Mouse (Mus musculus): ENCODE measurements around the gene Erbb3. TPM values are rescaled to one million over a fixed set of nuclear protein-coding genes. Genes with fewer than 3 reads are reported as not detected.
"Not testable (repeated sequence)": the region's sequence is repeated elsewhere in the genome, so short reads cannot be mapped to it uniquely, and the experiment has no call there.

Erbb3 gene
- polyA plus RNA-seq, 1 experiment from 2014 or later = 14.8 TPM

DNA sequence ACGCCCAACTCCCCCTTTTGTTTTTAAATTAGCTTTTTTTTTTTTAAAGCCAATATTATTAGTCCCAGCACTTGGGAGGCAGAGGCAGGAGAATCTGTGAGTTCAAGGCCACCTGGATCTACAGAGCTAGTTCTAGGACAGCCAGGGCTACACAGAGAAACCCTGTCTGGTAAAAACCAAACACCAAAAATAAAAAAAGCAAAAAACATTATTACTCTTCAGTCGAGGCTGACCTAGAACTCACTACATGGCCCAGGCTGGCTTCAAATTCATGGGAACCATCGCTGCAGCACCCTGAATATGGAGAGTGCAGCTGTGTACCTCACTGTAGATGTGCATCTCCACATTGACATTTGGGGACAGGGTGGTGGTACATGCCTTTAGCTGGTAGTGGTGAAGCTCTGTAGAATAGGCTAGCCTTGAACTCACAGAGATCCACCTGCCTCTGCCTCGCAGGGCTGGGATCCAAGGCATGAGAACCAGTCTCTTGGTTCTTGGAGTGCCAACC lies 33.7 kb upstream of the Erbb3 start:
- not testable (repeated sequence) for ATAC-seq (ENCODE audit: insufficient number of reproducible peaks, insufficient read depth, low FRiP score, low TSS enrichment, low read depth); H3K9me3 ChIP-seq; H3K4me2 ChIP-seq; H3K9ac ChIP-seq; H3K27ac ChIP-seq; H3K4me3 ChIP-seq; H3K4me1 ChIP-seq; H3K27me3 ChIP-seq
- 82% methylated on average over 4 of the region's 4 CpGs for WGBS
- H3K36me3 ChIP-seq = peaks cover 29% of the 10 kb centered on the region

DNA sequence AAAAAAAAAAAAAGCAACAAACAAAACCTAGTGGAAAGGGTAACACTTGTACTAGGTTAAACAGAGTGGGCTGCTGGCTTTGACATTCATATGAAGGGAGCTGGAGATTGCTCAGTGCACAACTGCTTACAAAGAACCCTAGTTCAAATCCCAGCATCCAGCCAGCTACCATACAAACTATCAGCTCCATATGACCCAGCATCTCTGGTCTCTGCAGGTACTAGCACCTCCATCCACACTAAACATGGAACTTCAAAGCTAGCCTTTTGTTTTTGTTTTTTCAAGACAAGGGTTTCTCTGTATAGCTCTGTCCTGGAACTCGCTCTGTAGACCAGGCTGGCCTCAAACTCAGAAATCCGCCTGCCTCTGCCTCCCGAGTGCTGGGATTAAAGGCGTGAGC lies 33.2 kb upstream of the Erbb3 start:
- Histone ChIP-seq H3K9me3 (no peaks in the 10 kb centered on the region), H3K27me3 (no peaks in the 10 kb centered on the region), H3K4me2 (no peak overlapping the region), H3K4me3 (no peak overlapping the region), H3K27ac (no peak overlapping the region), H3K4me1 (peaks cover 6% of the 10 kb centered on the region), H3K36me3 (peaks cover 29% of the 10 kb centered on the region), H3K9ac (no peak overlapping the region)
- no peak for ATAC-seq (ENCODE audit: insufficient number of reproducible peaks, insufficient read depth, low FRiP score, low TSS enrichment, low read depth)
- WGBS = 87% methylated on average over 4 of the region's 4 CpGs

DNA sequence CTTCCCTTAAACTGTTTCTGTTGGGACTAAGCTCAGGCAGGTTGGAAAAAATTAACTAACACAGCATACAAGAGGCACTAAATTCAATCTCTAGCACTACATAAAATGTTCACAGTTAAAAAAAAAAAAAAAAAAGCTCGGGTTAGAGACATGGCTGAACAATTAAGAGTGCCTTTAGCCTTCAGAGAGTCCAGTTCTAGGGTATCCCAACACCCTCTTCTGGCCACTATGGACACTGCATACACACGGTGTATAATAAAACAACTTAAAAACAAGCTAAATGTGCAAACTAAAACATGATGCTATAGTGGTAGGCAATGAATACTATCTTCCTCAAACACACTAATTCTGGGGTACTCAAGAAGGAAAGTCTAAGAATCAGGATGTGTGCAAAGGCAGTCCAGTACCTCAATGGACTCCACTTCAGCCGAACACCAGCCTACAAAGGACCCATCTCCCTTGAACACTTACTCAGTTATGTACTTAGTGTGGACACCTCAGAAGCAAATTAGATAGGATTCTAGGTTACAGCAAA lies 32.6 kb upstream of the Erbb3 start:
- peaks cover 29% of the 10 kb centered on the region for H3K36me3 ChIP-seq
- no peak for ATAC-seq (ENCODE audit: insufficient number of reproducible peaks, insufficient read depth, low FRiP score, low TSS enrichment, low read depth)
- no peaks in the 10 kb centered on the region for H3K27me3 ChIP-seq
- H3K9ac ChIP-seq = no peak overlapping the region
- H3K4me2 ChIP-seq = no peak overlapping the region
- H3K27ac ChIP-seq = no peak overlapping the region
- H3K9me3 ChIP-seq = no peaks in the 10 kb centered on the region
- WGBS = 70% methylated on average over 3 of the region's 3 CpGs
- H3K4me3 ChIP-seq = no peak overlapping the region
- H3K4me1 ChIP-seq = peaks cover 6% of the 10 kb centered on the region

DNA sequence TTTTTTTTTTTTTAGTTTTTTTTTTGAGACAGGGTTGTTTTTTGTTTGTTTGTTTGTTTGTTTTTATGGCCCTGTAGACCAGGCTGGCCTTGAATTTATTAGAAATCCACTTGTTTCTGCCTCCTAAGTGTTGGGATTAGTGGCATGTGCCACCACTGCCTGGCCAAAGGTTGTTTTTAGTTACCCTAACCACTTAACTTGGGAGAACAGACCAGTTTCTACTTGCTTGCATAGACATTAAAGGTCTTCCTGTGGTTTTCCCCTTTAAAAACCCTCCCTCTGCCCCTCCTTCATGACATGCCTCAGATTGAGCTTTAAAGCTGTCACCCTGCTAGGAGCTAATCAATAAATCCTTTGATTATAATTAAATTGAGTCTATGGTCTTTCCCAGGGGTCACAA lies 30.8 kb upstream of the Erbb3 start:
- Histone ChIP-seq H3K4me1 (peaks cover 3% of the 10 kb centered on the region), H3K4me3 (no peak overlapping the region)
- no peak for ATAC-seq (ENCODE audit: insufficient number of reproducible peaks, insufficient read depth, low FRiP score, low TSS enrichment, low read depth)

DNA sequence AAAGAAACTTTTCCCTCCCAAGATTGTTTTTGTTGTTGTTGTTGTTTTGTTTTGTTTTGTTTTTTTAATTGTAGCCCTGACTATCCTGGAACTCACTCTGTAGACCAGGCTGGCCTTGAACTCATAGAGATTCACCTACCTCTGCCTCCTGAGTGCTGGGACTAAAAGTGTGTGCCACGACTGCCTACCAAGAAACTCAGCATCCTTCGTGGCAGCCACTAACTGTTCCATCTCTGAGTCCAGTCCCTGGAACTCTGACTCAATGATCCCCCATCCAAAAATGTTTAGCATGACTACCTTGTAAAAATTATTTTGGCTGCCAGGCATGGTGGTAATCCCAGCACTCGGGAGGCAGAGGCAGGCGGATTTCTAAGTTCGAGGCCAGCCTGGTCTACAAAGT lies 29.7 kb upstream of the Erbb3 start:
- H3K27ac ChIP-seq; H3K4me3 ChIP-seq; H3K4me1 ChIP-seq; H3K9me3 ChIP-seq; H3K9ac ChIP-seq; H3K27me3 ChIP-seq; ATAC-seq (ENCODE audit: insufficient number of reproducible peaks, insufficient read depth, low FRiP score, low TSS enrichment, low read depth); H3K4me2 ChIP-seq: not testable (repeated sequence)
- peaks cover 15% of the 10 kb centered on the region for H3K36me3 ChIP-seq
- 88% methylated on average over 5 of the region's 5 CpGs for WGBS

More for the DNA sequence above, 30.8 kb upstream of the Erbb3 start:
- Histone ChIP-seq H3K27ac (no peak overlapping the region), H3K4me2 (no peak overlapping the region), H3K36me3 (peaks cover 26% of the 10 kb centered on the region), H3K9ac (no peak overlapping the region), H3K27me3 (no peaks in the 10 kb centered on the region), H3K9me3 (no peaks in the 10 kb centered on the region)

DNA sequence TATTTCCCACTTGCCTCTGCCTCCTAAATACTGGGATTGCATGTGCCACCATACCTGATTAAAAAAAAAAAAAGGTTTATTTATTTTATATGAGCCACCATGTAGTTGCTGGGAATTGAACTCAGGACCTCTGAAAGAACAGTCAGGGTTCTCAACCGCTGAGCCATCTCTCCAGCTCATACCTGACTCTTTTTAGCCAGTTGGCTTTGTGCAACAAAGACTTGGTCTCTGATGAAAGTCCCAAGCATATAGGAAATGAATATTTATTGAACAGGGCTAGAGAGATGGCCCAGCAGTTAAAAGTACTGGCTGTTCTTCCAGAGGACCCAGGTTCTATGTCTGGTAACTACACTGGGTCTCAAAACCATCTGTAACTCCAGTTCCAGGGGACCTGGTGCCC lies 29.1 kb upstream of the Erbb3 start:
- Histone ChIP-seq H3K4me2 (no peak overlapping the region), H3K36me3 (peaks cover 10% of the 10 kb centered on the region), H3K27me3 (no peaks in the 10 kb centered on the region), H3K27ac (no peak overlapping the region), H3K4me3 (no peak overlapping the region), H3K9ac (no peak overlapping the region), H3K9me3 (no peaks in the 10 kb centered on the region), H3K4me1 (no peaks in the 10 kb centered on the region)
- 90% methylated on average over 1 of the region's 1 CpGs for WGBS
- no peak for ATAC-seq (ENCODE audit: insufficient number of reproducible peaks, insufficient read depth, low FRiP score, low TSS enrichment, low read depth)

DNA sequence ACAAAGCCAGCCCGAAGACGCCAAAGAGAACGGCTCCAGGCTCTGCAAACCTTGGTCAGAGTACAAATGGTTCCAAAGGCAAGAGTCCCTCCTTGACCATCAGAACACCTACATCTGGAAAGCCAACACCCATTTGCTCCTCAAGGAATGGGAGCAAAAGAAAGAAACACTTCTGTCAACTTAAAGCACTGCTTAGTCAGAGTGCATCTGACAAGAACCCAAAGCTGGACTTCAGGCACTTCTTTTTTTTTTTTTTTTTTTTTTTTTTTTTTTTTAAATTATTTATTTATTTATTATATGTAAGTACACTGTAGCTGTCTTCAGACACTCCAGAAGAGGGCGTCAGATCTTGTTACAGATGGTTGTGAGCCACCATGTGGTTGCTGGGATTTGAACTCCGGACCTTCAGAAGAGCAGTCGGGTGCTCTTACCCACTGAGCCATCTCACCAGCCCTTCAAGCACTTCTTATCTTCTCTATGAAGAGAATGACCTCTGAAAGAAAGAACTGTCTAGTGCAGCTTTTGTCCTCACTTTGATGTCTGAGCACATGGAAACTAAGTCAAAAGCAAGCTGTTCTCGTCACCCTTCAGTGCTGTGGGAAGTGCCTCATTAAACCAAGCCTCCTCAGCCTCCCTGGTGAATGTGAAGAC lies 26.5 kb upstream of the Erbb3 start:
- not testable (repeated sequence) for H3K27me3 ChIP-seq; H3K27ac ChIP-seq; H3K36me3 ChIP-seq; H3K9me3 ChIP-seq; H3K4me1 ChIP-seq; ATAC-seq (ENCODE audit: insufficient number of reproducible peaks, insufficient read depth, low FRiP score, low TSS enrichment, low read depth); H3K4me2 ChIP-seq; H3K9ac ChIP-seq; H3K4me3 ChIP-seq
- WGBS = 90% methylated on average over 6 of the region's 7 CpGs

DNA sequence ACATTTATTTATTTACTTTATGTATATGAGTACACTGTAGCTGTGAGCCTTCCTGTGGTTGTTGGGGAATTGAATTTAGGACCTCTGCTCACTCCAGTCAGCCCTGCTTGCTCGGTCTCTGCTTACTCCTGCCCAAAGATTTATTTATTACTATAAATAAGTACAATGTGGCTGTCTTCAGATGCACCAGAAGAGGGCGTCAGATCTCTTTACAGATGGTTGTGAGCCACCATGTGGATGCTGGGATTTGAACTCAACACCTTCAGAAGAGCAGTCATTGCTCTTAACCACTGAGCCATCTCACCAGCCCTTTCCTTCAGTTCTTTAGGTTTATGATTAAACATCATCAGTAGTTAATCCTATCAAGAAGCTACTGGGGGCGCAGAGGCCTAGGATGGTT lies 25.5 kb upstream of the Erbb3 start:
- Histone ChIP-seq H3K4me2 (no peak overlapping the region), H3K36me3 (no peaks in the 10 kb centered on the region), H3K9me3 (no peaks in the 10 kb centered on the region), H3K27ac (no peak overlapping the region), H3K4me1 (no peaks in the 10 kb centered on the region), H3K9ac (no peak overlapping the region), H3K27me3 (no peaks in the 10 kb centered on the region), H3K4me3 (no peak overlapping the region)
- WGBS = 61% methylated on average over 3 of the region's 3 CpGs
- ATAC-seq (ENCODE audit: insufficient number of reproducible peaks, insufficient read depth, low FRiP score, low TSS enrichment, low read depth) = no peak

DNA sequence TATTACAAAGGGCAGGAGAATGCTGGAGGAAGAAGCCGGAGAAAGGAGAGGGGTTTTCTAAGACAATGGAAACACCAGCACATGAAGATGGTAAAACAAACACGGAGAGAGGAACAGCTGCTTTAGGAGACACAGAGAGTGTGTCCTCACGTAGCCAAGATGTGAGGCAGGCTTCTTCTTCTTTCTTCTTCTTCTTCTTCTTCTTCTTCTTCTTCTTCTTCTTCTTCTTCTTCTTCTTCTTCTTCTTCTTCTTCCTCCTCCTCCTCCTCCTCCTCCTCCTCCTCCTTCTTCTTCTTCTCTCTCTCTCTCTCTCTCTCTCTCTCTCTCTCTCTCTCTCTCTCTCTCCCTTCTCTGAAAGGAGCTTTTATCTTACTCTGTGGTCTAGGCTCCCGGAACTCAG lies 24.4 kb upstream of the Erbb3 start:
- 74% methylated on average over 4 of the region's 4 CpGs for WGBS
- not testable (repeated sequence) for H3K4me3 ChIP-seq; H3K36me3 ChIP-seq; H3K4me1 ChIP-seq; H3K27me3 ChIP-seq; H3K4me2 ChIP-seq; H3K9me3 ChIP-seq; H3K27ac ChIP-seq; ATAC-seq (ENCODE audit: insufficient number of reproducible peaks, insufficient read depth, low FRiP score, low TSS enrichment, low read depth); H3K9ac ChIP-seq

DNA sequence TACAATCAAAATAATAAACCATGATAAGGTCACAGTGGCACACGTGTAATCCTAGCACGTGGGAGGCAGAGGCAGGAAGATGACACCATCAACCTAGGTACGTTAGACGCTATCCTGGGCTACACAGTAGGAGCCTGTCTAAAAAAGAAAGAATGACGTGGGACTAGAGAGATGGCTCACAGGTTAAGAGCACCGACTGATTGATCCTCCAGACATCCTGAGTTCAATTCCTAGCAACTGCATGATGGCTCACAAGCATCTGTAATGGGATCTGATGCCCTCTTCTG lies 23.6 kb upstream of the Erbb3 start:
- no peak for ATAC-seq (ENCODE audit: insufficient number of reproducible peaks, insufficient read depth, low FRiP score, low TSS enrichment, low read depth)
- Histone ChIP-seq H3K4me3 (no peak overlapping the region), H3K36me3 (no peaks in the 10 kb centered on the region), H3K27me3 (no peaks in the 10 kb centered on the region), H3K9ac (no peak overlapping the region), H3K4me2 (0 out of 2 replicates have a peak overlapping the region, but pooled peaks have one; percentile 33), H3K4me1 (no peaks in the 10 kb centered on the region), H3K27ac (no peak overlapping the region), H3K9me3 (no peaks in the 10 kb centered on the region)
- WGBS = 39% methylated on average over 6 of the region's 6 CpGs

DNA sequence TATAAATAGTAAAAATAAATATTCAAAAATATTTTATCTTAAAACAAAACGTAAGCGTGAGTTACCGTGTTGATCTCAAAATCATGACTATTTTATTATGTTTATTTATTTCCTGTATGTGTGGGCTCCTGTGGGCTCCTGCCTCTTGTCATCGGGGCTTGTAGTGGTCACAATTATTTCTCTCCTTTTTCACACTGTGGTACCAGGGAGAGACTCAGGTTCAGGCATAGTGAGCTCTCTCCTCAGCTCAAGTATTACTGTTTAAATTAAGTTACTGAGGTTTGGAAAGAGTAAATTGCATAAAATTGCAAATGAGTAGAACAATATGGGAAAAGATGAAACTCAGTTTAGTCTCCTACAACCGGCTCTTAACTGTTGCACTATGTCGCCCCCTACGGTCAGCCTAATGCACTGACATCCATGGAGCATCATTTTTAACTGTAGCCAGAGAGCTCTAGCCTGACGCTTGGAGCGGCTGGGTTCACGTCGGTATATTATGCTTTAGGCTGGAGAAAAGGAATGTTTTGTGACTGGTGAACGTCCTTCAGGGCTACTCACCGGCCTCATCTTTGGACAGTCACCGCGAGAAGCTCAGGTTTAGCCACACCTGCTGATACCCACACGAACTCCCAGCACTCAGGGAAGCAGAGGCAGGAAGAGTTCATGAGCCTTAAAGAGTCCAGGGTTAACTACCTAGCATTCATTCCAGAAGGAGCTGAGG lies 23.1 kb upstream of the Erbb3 start:
- Histone ChIP-seq H3K4me3 (no peak overlapping the region), H3K4me1 (no peaks in the 10 kb centered on the region), H3K27ac (no peak overlapping the region), H3K4me2 (peak overlapping the region; percentile 33; the same call in 1 of the 2 replicates), H3K27me3 (no peaks in the 10 kb centered on the region), H3K9me3 (no peaks in the 10 kb centered on the region), H3K36me3 (no peaks in the 10 kb centered on the region), H3K9ac (no peak overlapping the region)
- 0 out of 2 replicates have a peak, but pooled peaks have one; percentile 59 for ATAC-seq (ENCODE audit: insufficient number of reproducible peaks, insufficient read depth, low FRiP score, low TSS enrichment, low read depth)
- 13% methylated on average over 16 of the region's 16 CpGs for WGBS

DNA sequence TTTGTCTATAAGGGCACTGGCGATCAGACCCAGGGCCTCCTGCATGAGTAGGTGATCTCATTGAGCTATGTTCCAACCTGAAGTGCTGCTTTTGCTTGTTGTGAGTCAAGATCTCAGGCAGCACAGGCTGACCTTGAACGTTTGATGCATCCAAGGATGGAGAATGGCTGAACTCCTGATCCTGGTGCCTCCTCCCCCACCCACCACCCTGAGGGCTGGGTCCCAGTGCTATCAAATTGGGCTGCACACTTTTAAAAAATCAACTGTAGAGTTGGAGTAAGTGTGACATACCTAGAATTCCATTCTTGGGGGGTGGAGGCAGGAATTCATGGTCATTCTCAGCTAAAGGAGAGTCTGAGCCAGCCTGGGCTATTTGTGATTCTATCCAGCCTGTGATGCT lies 17.0 kb upstream of the Erbb3 start:
- Histone ChIP-seq H3K9me3 (no peaks in the 10 kb centered on the region), H3K4me1 (no peaks in the 10 kb centered on the region), H3K27ac (no peak overlapping the region), H3K4me3 (no peak overlapping the region), H3K36me3 (no peaks in the 10 kb centered on the region), H3K9ac (no peak overlapping the region), H3K4me2 (no peak overlapping the region), H3K27me3 (no peaks in the 10 kb centered on the region)
- WGBS = 41% methylated on average over 2 of the region's 2 CpGs
- ATAC-seq (ENCODE audit: insufficient number of reproducible peaks, insufficient read depth, low FRiP score, low TSS enrichment, low read depth) = no peak

All from embryonic facial prominence, embryonic 13.5 days (tissue).